Mouse (Mus musculus): ENCODE data around the gene Otof.
A peak's percentile ranks its signal among the peaks of the same experiment; 100 is the strongest.

Otof gene

DNA sequence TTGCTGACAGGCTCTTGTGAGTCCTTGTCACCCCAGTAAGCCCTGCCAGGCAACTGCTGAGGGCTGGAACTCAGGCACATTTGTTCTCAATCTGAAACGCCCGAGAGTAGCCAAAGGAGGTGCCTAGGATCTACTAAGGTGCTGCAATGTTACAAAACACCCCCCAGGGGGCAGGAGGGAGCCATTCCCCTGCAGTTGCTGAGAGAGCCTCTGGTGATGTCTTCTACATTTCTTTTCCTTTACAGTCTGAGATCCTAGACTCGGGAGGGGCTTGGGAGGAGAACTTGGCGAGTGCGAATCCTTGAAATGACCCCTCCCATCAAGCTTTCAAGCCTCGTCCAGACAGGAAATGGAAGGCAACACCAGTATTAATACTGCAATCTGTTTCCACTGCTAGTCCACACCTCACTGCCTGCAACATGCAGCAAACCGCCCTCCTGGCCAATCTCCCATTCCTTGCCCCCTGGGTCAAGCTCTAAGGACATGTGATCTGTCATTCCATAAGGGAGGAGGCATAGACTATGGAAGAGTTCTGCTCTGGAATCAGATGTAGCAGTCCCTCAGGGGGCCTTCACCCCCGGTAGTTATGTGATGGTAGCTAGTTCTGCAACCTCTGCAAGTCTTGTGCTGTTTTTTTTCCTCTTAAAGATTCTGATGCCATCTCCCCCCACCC is 38.0 kb downstream of the Otof start:
- DNase-seq (ENCODE audit: low read depth): peak; percentile 37

DNA sequence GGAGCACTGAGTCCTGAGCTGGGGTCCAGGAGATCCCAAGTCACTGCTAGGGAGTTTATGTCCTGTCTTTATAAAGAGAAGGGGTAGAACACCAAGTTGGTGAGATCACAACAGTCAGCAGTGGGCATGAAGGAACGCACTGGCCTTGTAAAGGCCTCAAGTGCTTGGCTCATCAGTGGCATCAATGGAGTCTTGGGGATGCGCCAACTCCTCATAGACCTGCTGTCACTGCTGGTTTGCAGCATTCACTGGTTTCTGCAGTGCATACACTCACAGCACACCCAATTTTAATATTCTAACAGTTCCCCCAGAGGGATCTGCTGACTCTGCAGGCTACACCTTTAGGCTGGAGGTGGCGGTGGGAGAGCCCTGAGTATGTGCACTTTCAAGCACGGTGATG is 38.6 kb downstream of the Otof start:
- DNase-seq (ENCODE audit: low read depth): no peak

DNA sequence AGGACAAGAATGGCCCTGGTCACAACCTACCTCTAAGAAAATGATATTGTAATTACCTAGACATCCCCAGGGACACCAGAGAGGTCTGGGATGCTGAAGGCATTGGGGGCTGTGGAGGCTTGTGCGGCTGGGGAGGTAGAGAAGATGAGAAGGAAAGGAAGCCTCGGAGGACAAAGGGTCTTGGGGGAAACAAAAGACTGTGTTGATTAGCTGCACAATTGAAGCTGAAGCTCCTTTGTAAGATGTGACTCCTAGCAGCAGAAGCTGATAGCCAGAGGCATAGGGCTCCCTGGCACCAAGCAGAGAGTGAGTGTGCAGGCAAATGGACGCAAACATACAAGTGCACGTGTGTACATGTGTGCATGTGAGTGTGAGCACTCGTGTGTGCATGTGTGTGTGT is 45.1 kb downstream of the Otof start:
- DNase-seq (ENCODE audit: low read depth): no peak

DNA sequence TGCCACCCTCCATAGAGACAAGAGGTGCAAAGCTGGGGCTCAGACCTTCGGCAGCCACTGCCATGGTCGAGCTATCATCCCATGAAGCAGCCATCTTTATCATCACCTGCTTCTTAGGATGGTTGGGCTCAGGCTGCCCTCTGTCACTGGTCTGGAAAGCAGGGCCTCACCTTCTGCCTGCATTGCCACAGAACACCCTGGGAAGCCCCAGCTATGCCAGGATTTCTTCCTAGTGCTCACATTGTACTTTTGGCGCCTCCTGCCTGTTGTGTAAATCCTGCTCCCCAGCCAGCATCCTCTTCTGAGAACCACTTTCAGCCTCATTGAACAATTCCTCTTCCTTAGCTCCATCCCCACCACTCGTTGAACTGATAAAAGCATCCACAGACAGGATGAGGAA is 45.9 kb downstream of the Otof start:
- DNase-seq (ENCODE audit: low read depth): no peak

DNA sequence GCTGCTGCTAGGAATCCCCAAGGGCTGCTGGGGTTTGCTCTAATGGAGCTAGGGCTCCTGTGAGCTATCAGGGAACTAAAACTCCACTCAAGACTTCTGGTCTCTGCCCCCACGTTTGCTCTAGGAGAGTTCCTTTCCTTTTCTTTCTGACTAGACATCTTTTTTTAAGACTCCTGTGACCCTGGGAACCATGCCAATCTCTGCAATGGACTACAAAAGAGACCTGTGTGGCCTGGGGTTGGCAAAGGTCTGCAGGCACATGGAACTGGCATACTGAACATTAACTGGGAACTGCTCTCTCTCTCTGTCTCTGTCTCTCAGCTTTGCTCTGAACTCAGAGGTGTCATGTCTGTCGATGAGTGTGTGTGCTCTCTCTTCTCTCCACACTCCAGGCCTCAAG is 46.4 kb downstream of the Otof start:
- DNase-seq (ENCODE audit: low read depth): no peak

DNA sequence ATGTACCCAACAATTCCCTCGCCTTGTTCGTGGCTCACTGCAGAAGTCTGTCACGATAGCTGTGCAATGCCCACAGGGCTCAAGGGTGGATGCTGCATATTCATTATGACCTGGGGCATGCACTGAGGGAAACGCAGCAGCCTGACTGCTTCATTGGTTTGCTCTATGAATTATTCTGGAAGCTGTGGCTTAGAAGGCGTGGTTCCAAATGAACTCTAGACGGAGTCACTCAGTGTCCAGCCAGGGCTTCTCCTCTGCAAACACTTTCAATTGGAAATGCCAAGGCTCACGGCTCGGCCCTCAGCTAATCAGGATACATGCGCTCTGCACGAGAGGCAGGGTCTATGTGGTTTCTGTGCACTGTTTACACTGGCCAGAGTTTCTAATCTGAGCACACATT is 50.2 kb downstream of the Otof start:
- DNase-seq (ENCODE audit: low read depth): no peak

DNA sequence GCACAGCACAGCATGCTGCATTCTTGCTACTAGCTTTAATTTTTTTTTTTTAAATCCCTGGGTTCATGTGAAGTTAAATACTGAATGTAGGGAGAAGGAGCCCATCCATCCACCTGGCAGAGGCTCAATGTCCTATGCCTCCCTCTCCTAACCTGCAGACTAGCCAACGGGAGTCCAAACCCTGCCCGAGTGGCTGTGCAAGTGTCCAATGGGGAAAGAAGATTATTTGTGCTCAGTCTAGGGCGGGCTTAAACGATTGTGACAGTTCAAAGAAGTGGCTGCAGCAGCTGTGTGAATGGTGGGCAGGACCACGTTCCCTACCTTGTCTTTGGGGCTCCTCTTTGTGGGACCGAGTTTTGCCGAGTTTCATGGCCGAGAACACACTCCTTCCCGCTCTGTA is 54.9 kb downstream of the Otof start:
- DNase-seq (ENCODE audit: low read depth): no peak

DNA sequence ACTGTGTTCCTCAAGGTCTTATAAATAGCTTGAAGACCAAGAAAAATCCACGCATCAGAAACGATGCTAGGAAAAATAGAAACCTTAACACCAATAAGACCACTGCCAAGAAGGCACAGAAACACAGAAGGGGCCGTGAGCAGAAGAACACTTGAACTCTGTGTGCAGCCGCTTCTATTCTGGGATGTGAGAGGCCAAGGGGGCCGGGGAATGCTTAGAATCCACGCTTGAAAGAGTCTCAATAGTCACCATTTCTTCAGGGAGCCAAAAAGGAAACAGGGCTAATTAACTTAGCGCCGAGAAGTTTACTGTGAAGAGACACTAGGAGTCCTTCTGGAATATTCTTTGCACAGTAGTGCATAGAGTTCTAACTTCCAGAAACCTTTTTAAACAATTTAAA is 60.6 kb downstream of the Otof start:
- DNase-seq (ENCODE audit: low read depth): no peak

DNA sequence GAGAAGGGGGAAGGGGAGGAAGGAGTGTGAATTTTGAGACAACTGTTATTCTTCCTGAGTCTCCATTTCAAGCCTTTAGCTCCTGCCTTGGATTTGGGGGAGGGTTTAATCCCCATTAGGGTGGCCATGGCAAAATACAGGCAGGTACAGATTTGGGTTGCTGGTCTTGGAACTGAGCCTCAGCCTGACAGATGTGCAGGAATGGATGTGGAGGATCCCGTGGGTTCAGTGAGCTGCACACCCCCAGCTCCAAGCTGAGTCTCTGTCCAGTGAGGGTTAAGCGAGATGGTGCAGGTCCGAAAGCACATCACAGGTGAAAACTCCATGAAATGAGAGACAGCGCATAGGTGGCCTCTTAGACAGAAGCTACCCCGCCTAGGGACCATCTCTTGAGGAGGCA is 61.2 kb downstream of the Otof start:
- no peak for DNase-seq (ENCODE audit: low read depth)

DNA sequence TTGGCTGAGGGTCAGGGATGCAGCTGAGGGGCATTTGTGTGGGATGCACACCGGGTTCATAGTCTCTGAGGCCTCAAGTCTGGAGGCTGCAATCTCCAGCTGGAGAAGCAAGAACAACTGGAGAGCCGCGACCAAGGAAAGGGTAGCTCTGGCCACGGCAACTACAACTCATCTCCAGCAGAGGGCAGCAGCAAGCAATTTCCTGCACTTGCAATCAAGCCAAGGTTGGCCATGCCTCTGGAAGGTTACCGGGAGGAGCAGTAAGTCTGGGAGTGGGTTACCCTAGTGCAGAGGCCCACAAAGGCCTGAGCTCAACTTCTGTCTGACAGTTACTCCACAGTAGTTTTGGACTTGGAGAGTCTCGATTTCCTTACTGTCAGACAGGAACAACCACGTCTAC is 70.3 kb downstream of the Otof start:
- peak; percentile 65 for DNase-seq (ENCODE audit: low read depth)

DNA sequence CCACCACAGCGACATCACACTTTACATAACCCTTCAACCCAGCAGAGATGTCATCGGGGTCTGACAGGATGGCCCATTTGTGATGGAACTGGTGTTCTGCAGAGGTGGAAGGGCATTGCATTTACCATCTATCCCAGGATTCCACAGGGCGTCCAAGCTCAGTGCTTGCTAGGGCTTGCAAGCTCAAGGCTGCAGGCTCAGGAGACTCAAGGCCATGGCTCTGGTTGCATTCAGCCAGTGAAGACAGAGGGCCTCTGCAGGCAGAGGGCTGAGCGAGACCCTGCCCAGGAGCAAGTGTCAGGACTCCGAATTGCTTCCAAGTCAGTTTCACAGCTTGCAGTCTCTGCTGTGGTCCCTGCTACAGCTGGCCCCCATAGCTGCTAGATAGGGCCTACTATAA is 71.9 kb downstream of the Otof start:
- no peak for DNase-seq (ENCODE audit: low read depth)

DNA sequence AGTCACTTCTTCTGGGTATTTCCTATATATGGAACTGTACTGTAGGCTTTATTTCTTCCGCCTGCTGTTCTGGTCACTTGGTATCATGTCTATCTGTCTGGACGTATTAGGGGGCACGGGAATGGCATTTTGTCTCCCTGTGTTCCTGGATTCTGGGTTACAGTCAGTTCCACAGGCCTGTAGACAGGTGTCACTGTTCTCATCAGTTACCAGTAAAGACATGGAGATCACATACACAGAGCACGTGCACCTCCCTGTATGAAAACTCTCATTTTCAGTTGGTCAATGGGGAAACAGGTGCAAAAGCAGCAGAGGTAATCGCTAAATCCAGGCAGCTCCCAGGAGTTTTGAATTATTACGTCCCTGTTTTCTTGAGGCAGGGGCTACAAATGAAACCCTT is 74.0 kb downstream of the Otof start:
- DNase-seq (ENCODE audit: low read depth): no peak

DNA sequence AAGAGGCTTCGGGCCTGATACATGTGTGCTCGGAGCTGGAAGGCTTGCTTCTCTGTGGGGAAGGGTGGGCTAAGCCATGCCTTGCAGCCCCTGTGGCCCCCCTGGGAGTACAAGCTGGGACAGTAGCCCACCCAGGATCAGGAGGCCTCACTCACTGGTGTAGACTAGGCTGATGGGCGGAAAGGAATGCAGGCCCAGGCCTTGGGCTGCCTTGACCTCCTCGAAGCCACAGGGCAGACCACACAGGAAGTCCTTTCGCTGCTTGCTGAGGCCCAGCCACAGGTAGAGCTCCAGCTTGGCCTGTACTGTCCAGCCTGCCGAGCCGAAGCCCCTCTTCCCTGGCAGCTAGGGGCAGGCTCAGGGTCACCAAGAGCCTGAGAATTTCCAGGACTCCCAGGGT is 78.9 kb downstream of the Otof start:
- DNase-seq (ENCODE audit: low read depth): no peak

DNA sequence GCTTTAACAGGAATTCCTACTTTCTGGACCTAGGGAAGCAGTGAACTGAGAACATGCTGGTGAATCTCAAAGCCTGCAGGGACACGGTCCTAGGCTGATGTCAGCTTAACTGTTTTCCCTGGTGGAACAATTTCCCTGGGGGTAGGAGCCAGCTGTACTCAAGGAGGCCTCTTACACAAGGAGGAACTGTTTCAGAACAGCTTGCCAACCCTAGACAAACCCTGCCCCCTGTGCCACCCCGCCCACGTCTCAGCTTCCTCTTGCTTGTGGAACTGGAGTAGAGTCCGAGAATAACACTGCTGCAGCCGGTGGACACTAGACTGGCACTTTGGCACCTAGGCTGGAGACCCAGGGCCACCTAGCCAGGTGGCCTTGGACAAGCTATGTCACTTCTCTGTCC is 92.3 kb downstream of the Otof start:
- no peak for DNase-seq (ENCODE audit: low read depth)

DNA sequence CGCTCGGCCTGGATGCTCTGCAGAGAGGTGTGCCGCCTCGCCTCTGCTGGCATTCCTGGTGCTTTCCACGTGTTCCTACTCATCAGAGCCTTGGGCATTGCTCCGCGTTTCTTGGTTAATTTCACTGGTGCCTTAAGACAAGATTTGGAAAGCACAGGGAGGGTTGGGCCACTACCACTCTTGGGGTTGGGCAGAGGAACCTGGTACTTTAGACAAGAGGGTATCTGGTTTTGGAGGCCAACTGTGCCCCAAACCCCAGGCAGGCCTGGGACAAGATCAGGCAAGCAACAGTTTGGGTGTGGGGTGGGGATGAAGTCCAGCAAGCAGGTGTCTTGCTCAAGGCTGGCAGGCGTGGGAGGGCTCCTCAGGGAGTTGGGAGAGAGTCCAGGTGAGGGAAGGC is 94.3 kb downstream of the Otof start:
- DNase-seq (ENCODE audit: low read depth): no peak

DNA sequence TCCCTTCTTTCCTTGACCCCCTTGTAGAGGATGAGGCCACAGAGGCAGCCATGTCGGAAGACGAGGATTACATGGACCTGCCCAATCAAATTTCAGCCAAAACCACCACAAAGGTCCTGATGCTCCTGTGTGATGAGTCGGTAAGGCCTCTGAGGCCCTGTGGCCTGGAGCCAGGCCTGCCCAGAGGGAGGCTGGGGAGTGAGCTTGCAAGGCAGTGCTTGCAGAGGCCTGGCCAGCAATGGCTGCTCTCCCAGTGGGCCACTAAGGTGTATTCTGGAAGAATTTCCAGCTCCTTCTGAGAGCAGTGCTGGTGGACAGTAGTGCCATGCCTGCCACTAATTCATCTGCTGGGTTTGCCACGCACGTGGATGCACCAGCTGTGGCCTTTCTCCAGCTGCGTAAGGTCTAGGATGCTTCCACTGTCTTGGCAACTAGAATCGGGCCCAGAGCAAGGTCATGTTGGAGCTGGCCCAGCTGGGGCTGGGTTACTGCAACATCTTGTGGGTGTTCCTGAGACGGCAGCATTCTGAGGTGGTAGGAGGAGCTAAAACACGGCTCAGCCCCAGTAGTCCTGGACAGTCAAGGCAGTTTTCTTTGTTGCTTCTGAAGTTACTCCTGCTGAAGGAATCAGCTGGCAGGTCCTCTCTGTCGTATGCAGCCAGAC is 103.2 kb downstream of the Otof start:
- no peak for DNase-seq (ENCODE audit: low read depth)

DNA sequence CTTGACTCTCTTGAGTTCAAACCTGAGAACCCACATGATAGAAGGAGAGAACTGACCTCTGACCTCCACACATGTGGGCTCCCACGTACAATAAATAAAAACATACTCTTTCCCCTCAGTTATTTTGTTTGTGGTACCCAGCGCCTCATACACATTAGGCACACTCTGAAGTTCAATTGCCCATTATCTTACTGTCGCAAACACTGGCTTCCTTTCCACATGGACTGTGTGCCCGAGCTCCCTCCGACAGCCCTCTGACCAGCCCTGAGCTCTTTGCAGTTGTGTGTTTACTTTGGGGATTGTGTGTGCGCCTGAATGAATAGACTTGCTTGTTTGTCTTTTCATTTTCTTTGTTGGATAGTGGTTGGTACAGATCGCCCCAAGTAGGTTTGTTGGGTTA is 105.1 kb downstream of the Otof start:
- DNase-seq (ENCODE audit: low read depth): no peak

DNA sequence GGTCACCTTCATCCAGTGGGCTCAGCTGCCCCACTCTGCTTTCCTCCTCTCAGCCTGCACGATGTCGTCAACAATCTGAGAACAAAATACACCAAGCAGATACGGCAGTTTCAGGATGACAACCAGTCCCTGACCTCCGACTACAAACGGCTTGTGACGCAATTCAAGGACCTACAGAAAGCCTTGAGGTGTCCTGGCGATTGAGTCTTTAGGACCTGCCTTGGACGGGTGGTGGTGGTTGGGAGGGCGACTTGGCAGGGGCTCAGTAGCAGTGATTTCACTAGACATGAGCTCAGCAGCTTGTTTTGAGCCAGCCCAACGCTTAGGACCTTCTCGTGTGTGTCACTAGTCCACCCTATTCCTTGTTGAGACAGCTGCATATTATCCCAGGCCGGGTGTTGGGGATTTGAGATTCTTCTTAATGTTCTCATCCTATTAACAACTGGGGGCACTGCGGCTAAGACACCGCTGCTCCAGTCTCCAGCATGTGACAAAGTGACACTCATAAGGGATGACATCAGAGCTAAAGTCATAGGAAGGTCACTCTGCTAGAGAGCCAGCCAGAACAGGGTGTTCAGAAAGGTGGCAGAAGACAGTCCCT is 106.1 kb downstream of the Otof start:
- peak; percentile 37 for DNase-seq (ENCODE audit: low read depth)

DNA sequence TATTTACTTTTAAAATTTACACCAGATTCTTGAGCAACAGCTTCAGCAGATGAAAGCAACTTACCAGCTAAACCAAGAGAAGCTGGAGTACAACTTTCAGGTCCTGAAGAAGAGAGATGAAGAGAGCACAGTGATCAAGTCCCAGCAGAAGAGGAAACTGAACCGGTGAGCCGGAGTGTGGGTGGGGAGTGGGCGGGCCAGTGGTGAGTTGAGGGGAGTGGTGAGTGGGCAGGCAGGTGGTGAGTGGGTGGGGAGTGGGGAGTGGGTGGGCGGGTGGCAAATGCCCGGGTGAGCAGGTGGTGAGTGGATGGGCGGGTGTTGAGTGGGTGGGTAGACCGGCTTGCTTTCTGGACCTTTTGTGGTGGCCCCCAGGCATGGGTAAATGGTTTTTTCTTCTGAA is 106.6 kb downstream of the Otof start:
- DNase-seq (ENCODE audit: low read depth): peak; percentile 46

DNA sequence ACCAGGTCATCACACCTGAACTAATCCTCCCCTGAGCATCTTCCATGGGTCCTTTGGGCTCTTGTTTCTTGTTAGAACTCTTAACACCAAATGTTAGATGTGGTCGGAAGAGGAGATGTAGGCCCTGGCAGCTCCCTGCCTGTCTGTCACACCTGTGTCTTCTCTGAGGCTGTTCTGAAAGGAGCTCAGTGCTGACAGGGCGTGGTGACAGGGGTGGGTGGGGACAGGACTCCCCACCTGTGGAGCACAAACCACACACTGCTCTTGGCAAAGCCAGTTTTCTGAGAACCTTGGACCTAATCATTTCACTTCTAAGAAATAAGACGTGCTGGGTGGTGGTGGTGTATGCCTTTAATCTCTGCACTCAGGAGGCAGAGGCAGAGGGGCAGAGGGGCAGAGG is 108.1 kb downstream of the Otof start:
- DNase-seq (ENCODE audit: low read depth): peak; percentile 53

DNA sequence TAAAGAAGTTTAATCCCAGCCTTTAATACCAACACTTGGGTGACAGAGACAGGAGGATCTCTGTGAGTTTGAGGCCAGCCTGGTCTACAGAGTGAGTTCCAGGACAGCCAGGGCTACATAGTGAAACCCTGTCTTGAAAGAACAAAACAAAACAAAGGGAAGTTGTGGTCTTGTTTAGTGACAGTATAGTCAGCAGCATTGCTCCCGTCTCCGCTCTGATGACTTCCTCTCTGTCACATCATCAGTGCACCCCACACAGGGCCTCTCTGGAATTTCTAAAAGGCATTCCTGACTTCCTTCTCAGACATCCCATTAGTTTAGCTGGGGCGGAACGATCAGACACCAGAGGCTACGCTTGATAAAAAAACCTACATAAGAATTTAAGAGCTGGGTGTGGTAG is 117.8 kb downstream of the Otof start:
- DNase-seq (ENCODE audit: low read depth): no peak

DNA sequence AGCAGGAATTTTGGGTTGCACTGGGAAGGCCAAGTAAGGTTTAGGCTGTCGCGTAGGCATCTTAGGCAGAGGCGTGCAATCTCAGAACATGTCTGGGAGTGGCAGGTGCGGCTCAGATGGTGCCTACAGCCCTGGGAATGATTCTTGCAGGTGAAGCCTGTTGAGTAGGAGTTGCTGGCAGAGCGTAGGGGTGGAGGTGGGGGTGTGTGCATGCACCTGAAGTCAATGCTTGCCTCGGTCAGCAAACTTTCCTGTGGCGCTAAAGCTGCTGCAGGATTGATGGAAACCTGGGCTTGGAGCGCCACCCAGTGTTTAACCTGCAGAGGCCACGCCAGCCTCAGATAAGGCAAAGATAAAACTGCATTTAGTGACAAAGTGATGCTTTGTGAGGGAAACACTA is 118.6 kb downstream of the Otof start:
- peak; percentile 83 for DNase-seq (ENCODE audit: low read depth)

DNA sequence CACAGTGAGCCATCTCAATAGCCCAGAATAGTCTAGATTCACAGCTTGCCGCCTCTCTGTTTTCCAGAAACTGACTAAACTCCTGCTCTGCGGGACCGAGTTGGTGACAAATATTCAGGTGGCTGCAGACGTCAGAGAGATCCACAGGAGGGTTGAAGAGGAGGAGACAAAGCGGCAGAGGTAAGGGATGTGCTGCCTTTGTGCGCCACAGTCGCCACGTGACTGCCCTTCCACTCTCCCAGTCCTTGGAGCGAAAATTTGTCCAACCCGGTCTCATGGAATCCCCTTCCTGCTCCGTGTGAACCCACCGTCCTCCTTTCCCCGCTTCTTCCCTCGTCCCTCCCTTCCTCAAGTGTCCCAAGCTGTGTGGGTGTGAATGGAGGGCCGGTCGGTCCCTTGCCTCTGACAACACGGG is 119.1 kb downstream of the Otof start:
- no peak for DNase-seq (ENCODE audit: low read depth)

All from induced T-regulatory cell, adult 2 months (primary cell).